Mouse (Mus musculus) lung, postnatal 0 days (tissue): ENCODE data around the gene Cnih3.

Source experiments
- CTCF ChIP-seq: IDR thresholded peaks from 2 replicates; pipeline ENCODE4 v1.5.1; 2016; ENCODE audit warnings: antibody characterized with exemption, mild to moderate bottlenecking
- EP300 ChIP-seq: IDR thresholded peaks from 2 replicates; pipeline ENCODE4 v1.6.1; 2016; ENCODE audit warnings: antibody characterized with exemption, mild to moderate bottlenecking, control low read depth

DNA sequence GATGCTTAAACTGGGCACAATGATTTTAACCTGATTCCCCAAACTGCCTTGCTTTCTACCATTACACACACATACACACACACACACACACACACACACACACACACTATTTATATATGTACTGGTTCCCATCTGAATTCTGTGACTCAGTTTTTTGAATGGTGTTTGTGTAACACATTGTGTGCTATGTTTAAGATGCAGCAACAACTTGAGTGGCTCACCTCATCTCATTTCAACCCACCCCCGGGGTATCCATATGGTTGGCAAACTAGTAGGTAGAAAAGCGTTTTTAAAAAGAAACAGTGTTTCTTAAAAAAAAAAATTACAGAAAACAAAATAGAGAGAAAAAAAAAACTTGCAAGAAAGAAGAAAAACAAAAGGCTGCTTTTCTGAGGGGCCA is 107.9 kb downstream of the Cnih3 start:
- TF ChIP-seq EP300 (no peak), CTCF (no peak)
